21 mouse cellular contexts compared by ENCODE assay signal in genomic region chr1:192756674-192757073, GRCm38 (mm10). TPM values are rescaled to one million over a fixed set of nuclear protein-coding genes. Genes with fewer than 3 reads are reported as not detected.
DNase-seq lines count a peak whose midpoint lies in the region; ATAC-seq and TF ChIP-seq lines count a peak whose summit lies in the region.
"Had no signal": no experiment of that assay in that cellular context is flagged by ENCODE, and none has a peak within 500 bp of the region (broad histone marks: within the 10 kb centered on the region; RNA-seq: fewer than 3 reads in every experiment).

No protein-coding gene starts in this region.

- H3K9me3 ChIP-seq in lung, embryonic 14.5 days (ENCODE audit: low read depth, low read length) = no peaks in the 10 kb centered on the region
- H3K9me3 ChIP-seq in neural tube, embryonic 13.5 days = no peaks in the 10 kb centered on the region
- H3K9me3 ChIP-seq: intestine, embryonic 15.5 days; midbrain, embryonic 10.5 days; stomach, embryonic 15.5 days had no signal

- H3K4me2 ChIP-seq in lung, embryonic 14.5 days = no peak overlapping the region
- H3K4me2 ChIP-seq in neural tube, embryonic 13.5 days = no peak overlapping the region
- H3K4me2 ChIP-seq: intestine, embryonic 15.5 days; liver, embryonic 11.5 days; stomach, embryonic 15.5 days had no signal

- no peak overlapping the region for H3K4me3 ChIP-seq in lung, embryonic 14.5 days (ENCODE audit: low read depth, low read length)
- no peak overlapping the region for H3K4me3 ChIP-seq in neural tube, embryonic 13.5 days
- H3K4me3 ChIP-seq: intestine, embryonic 15.5 days; midbrain, embryonic 10.5 days; stomach, embryonic 15.5 days had no signal

- no peaks in the 10 kb centered on the region for H3K27me3 ChIP-seq in lung, embryonic 14.5 days (ENCODE audit: insufficient read depth, low read length)
- no peaks in the 10 kb centered on the region for H3K27me3 ChIP-seq in neural tube, embryonic 13.5 days
- H3K27me3 ChIP-seq: CH12.LX; intestine, embryonic 15.5 days; stomach, embryonic 15.5 days had no signal

- peak; percentile 91 for DNase-seq in heart, adult 11 months
- DNase-seq in heart, postnatal 25 days (ENCODE audit: low spot score) = no peak
- DNase-seq in lung, embryonic 14.5 days = peak; percentile 59
- DNase-seq in lung, adult 18-20 months = no peak
- DNase-seq in neural tube, embryonic 10.5 days (ENCODE audit: extremely low spot score, low spot score) = no peak
- DNase-seq in thymus, postnatal 4 days = no peak
- DNase-seq: adrenal gland, postnatal 25 days; cerebellum, adult 11 months; cerebellum, postnatal 14 days; gastrocnemius, postnatal 10 days; kidney, adult 9 months; kidney, postnatal 25 days; right cerebral cortex, postnatal 25 days; thymus, adult 18-20 months had no signal

- 64% methylated on average over 7 of the region's 7 CpGs for whole genome bisulfite sequencing in lung, embryonic 14.5 days
- WGBS in neural tube, embryonic 13.5 days = 88% methylated on average over 7 of the region's 7 CpGs

- no peak overlapping the region for H3K9ac ChIP-seq in lung, embryonic 14.5 days
- no peak overlapping the region for H3K9ac ChIP-seq in neural tube, embryonic 13.5 days
- H3K9ac ChIP-seq: intestine, embryonic 15.5 days; stomach, embryonic 15.5 days had no signal

- H3K4me1 ChIP-seq in lung, embryonic 14.5 days (ENCODE audit: insufficient read depth) = peaks cover 8% of the 10 kb centered on the region
- peaks cover 31% of the 10 kb centered on the region for H3K4me1 ChIP-seq in neural tube, embryonic 13.5 days (replicated peaks)

- no peaks in the 10 kb centered on the region for H3K36me3 ChIP-seq in lung, embryonic 14.5 days (ENCODE audit: insufficient read depth)
- no peaks in the 10 kb centered on the region for H3K36me3 ChIP-seq in neural tube, embryonic 13.5 days
- H3K36me3 ChIP-seq: intestine, embryonic 15.5 days; midbrain, embryonic 10.5 days; stomach, embryonic 15.5 days had no signal

- intact Hi-C loops in heart, postnatal 25 days (cut with DNase I) = no loop called here

- no peak for TF ChIP-seq CTCF in lung, embryonic 14.5 days (IDR thresholded peaks at IDR 0.05; ENCODE audit: low read depth)

- peak; percentile 35; the same call in 1 of the 2 replicates for ATAC-seq in lung, embryonic 14.5 days (ENCODE audit: insufficient read depth)
- ATAC-seq in neural tube, embryonic 13.5 days (ENCODE audit: low read depth) = no peak
- ATAC-seq: intestine, embryonic 15.5 days had no signal

- no peak overlapping the region for H3K27ac ChIP-seq in lung, embryonic 14.5 days (ENCODE audit: low read depth)
- peak overlapping the region; percentile 83 for H3K27ac ChIP-seq in neural tube, embryonic 13.5 days (replicated peaks)
- H3K27ac ChIP-seq: intestine, embryonic 15.5 days; macrophage; midbrain, embryonic 10.5 days; stomach, embryonic 15.5 days had no signal

RNA-seq across cellular contexts. Expression of gene Hhat, which starts 14.3 kb away (rescaled TPM):
- 1 to 10 TPM; 1.6 to 3.3 TPM for total RNA-seq in heart, postnatal 25 days (2021)
- 12.8 and 12.9 TPM in 2 replicates for polyA plus RNA-seq in lung, embryonic 14.5 days (2014; fragmentation: Nextera tagmentation; extraction: Ambion mirVana)
- 4.4 and 4.6 TPM in 2 replicates for polyA plus RNA-seq in neural tube, embryonic 13.5 days (2015; fragmentation: Nextera tagmentation; extraction: Ambion mirVana)

Comparison
In these comparisons a context has a peak if more than half of its experiments do, and no peak if none do; other contexts are left out.
1. DNase-seq: peak in heart, adult 11 months (single experiment) and lung, embryonic 14.5 days (single experiment); none in heart, postnatal 25 days (single experiment), lung, adult 18-20 months (0 of 2), neural tube, embryonic 10.5 days (single experiment) and thymus, postnatal 4 days (single experiment).